Mouse (Mus musculus) small intestine, adult 2 months (tissue): ENCODE data around the gene Alkbh3. TPM values are rescaled to one million over a fixed set of nuclear protein-coding genes. Genes with fewer than 3 reads are reported as not detected.

Source experiments
- H3K27ac ChIP-seq: fragments of 200-500 bp; 2 replicates; pipeline ENCODE4 v1.5.1; 2012; ENCODE audit warnings: low read depth, low read length, control low read depth, inconsistent platforms; ENCODE audit not compliant: insufficient read depth
- H3K27me3 ChIP-seq: fragments of 200-500 bp; 2 replicates; pipeline ENCODE4 v1.6.1; 2012; ENCODE audit warnings: mild to moderate bottlenecking, moderate library complexity, low read length, inconsistent platforms; ENCODE audit not compliant: control insufficient read depth, insufficient read depth
- H3K36me3 ChIP-seq: fragments of 200-500 bp; 2 replicates; pipeline ENCODE4 v1.6.1; 2012; ENCODE audit warnings: mild to moderate bottlenecking, low read length, control low read depth, inconsistent platforms; ENCODE audit not compliant: control insufficient read depth, insufficient read depth
- H3K4me1 ChIP-seq: fragments of 200-500 bp; 2 replicates; pipeline ENCODE4 v1.6.1; 2012; ENCODE audit warnings: low read length, inconsistent platforms, mixed read lengths; ENCODE audit not compliant: control insufficient read depth, insufficient read depth, insufficient read length
- H3K4me3 ChIP-seq: fragments of 200-500 bp; 2 replicates; pipeline ENCODE4 v1.5.1; 2012; ENCODE audit warnings: low read depth, mild to moderate bottlenecking, control low read depth, inconsistent platforms, low read length, moderate library complexity
- CTCF ChIP-seq: fragments of 200-500 bp; IDR thresholded peaks from 2 replicates; pipeline ENCODE4 v1.5.1; 2012; ENCODE audit warnings: low read depth, mild to moderate bottlenecking, control low read depth, inconsistent platforms, low read length, moderate library complexity, mixed read lengths; ENCODE audit not compliant: insufficient replicate concordance, insufficient read length; ENCODE audit errors: extremely low read depth
- POLR2A ChIP-seq: fragments of 200-500 bp; IDR thresholded peaks from 2 replicates; pipeline ENCODE4 v1.6.1; 2012; ENCODE audit warnings: low read depth, mild to moderate bottlenecking, control low read depth, inconsistent platforms, low read length, moderate library complexity
- WGBS: fragments of 180-500 bp; shearing (Covaris S2); methylation state at CpG from one replicate; pipeline ENCODE4 v1.1.7; 2018; 5-methylcytosine and 5-hydroxymethylcytosine counted together
- polyA plus RNA-seq: library from polyadenylated mRNA; depleted of rRNA; stranded (reverse); fragments of >200 nt; gene quantifications from 2 replicates; pipeline ENCODE4 v1.2.3, GENCODE M21; 2012; rRNA removed

Alkbh3 gene
- polyA plus RNA-seq, 1 experiment: 28.2 TPM

DNA sequence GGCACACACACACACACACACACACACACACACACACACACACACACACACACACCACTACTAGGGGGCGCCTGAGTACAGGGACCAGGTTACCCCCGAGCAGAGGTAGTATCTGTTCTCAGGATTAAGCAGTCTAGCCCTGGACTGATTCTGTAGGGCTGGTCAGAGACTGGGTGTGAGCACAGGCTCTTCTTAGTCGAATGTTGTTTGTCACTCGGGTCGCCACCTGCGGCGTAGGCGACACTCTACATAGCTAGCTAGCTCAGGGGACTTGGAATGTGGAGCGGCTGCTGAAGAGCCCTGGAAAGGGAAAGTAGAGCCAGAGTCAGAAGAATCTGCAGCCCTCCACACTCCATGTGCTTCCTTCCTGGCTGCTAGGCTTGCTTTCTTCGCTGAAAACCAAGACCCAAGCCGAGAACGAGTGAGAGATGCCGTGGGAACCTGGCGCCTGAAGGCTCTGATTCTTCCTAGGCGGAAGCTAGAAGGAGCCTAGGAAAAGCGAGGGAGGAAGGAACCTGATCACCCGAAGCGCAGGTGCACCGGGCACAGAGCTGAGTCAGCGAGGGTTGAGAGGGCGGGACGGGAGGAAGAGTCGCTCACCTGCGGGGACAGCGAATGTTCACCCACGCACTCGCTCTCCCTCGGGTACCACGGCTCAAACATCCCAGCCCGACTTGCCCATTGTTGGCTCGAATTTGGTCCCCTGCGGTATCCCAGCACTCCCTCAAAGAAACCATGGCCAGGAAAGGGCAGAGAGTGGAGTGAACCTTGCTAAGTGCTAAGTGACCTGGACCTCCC lies 55.6 kb downstream of the Alkbh3 start:
- Histone ChIP-seq H3K27me3 (peaks cover 22% of the 10 kb centered on the region), H3K4me1 (peaks cover 5% of the 10 kb centered on the region; the same call in 1 of the 2 replicates), H3K4me3 (peak overlapping the region; percentile 63), H3K27ac (no peak overlapping the region), H3K36me3 (no peaks in the 10 kb centered on the region)
- under 1% methylated on average over 32 of the region's 32 CpGs for WGBS
- TF ChIP-seq POLR2A: no peak
- no peak for TF ChIP-seq CTCF

DNA sequence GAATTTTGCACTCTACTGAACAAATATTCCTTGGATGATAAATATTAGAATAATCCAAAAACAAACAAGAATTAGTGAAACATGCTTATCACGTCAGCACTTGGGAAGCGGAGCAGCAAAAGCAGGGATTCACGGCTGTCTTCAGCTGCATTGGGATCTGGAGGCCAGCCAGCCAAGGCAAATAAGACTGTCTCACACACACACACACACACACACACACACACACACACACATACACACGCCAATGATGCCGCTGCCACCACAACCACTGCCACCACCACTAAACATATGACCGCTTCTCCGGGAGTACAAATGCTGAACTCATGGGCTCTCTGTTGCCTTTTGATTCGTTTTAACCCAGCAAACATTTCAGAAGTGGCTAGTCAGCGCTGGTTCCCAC lies 56.9 kb downstream of the Alkbh3 start:
- H3K4me3 ChIP-seq: peak overlapping the region; percentile 18; the same call in 1 of the 2 replicates
- H3K27ac ChIP-seq: 0 out of 2 replicates have a peak overlapping the region, but pooled peaks have one; percentile 5
- TF ChIP-seq CTCF (no peak), POLR2A (no peak)
- peaks cover 22% of the 10 kb centered on the region for H3K27me3 ChIP-seq
- no peaks in the 10 kb centered on the region for H3K36me3 ChIP-seq
- 62% methylated on average over 9 of the region's 9 CpGs for WGBS
- H3K4me1 ChIP-seq: peaks cover 5% of the 10 kb centered on the region; the same call in 1 of the 2 replicates

DNA sequence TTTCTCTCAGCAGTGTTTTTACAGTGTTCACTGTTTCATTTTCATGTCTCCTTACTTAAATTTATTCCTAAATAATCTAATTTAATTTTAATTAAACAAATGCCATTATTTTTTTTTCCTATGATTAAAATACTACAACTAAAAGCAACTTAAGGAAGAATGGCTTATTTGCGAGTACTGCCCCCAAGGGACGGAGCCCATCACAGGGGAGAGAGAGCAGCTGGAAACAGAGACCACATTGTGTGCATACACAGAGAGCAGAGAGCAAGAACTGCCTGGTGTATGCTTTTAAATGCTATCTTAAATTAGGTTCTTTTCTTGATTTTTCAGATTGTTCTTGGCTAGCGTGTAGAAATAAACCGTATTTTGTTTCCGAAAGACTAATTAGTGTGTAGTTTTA lies 63.6 kb downstream of the Alkbh3 start:
- WGBS: 70% methylated on average over 5 of the region's 5 CpGs
- no peaks in the 10 kb centered on the region for H3K36me3 ChIP-seq
- no peaks in the 10 kb centered on the region for H3K27me3 ChIP-seq
- no peaks in the 10 kb centered on the region for H3K4me1 ChIP-seq
- H3K27ac ChIP-seq: no peak overlapping the region
- no peak overlapping the region for H3K4me3 ChIP-seq
- TF ChIP-seq CTCF: no peak
- no peak for TF ChIP-seq POLR2A

DNA sequence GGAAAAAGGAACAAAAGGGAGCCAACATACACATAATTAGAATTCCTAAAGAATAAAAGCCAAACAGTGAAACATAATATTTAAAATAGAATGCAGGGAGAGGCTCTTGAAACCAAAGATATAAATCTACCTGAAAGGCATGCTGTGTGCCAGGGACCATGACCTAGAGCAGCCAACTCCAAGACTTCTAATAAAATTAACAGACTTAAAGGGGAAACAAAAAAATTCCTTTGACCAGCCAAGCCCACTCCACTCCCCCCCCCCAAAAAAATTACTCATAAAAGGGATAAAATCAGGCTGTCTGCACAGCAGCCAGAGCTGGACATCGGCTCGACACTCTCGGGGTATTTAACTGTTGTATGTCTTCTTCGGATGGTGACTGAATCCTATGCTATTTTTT lies 65.8 kb downstream of the Alkbh3 start:
- Histone ChIP-seq H3K27ac (no peak overlapping the region), H3K36me3 (no peaks in the 10 kb centered on the region), H3K4me3 (no peak overlapping the region), H3K27me3 (no peaks in the 10 kb centered on the region), H3K4me1 (no peaks in the 10 kb centered on the region)
- WGBS: 88% methylated on average over 4 of the region's 4 CpGs
- TF ChIP-seq CTCF (no peak), POLR2A (no peak)

DNA sequence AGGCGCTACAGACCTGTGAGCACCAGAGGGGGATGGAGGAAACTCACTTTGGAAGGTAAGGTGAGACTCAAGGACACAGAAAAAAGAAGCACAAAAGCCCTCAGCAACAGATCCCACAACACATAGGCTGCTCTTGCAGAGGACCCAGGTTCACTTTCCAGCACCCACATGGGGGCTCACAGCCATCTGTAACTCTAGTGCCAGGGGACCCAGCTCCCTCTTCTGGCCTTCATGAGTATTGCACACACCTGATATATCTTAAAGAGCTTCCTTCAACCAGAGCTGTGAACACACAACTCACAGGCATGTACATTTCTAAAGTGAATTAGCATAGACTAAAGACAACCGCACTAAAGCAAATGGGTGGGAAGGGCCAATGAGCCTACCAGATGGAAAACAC lies 66.5 kb downstream of the Alkbh3 start:
- no peak overlapping the region for H3K27ac ChIP-seq
- TF ChIP-seq POLR2A (no peak), CTCF (no peak)
- 87% methylated on average over 2 of the region's 2 CpGs for WGBS
- no peaks in the 10 kb centered on the region for H3K36me3 ChIP-seq
- H3K4me1 ChIP-seq: no peaks in the 10 kb centered on the region
- H3K27me3 ChIP-seq: no peaks in the 10 kb centered on the region
- no peak overlapping the region for H3K4me3 ChIP-seq

DNA sequence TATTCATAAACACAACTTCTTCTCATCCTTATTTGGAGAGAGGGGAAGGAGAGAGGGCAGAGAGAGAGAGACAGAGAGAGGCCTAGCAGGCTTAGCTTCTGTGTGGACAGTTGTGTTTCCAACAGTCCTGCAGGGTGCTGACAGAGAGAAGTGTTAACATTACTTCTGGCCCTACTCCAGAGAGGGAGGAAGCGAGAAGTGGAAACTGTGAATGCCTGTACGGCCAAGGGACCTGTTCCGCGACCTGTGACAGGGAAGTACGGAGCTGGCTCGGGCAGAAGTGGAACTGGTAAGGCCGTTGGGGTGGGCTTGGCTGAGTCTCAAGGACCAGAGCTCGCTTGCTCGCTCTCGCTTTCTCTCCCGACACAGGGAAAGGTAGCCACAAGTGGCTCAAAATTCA lies 68.9 kb downstream of the Alkbh3 start:
- H3K36me3 ChIP-seq: no peaks in the 10 kb centered on the region
- H3K4me3 ChIP-seq: no peak overlapping the region
- H3K4me1 ChIP-seq: no peaks in the 10 kb centered on the region
- no peaks in the 10 kb centered on the region for H3K27me3 ChIP-seq
- WGBS: 60% methylated on average over 11 of the region's 11 CpGs
- TF ChIP-seq CTCF (no peak), POLR2A (no peak)
- no peak overlapping the region; the same call in 1 of the 2 replicates for H3K27ac ChIP-seq

DNA sequence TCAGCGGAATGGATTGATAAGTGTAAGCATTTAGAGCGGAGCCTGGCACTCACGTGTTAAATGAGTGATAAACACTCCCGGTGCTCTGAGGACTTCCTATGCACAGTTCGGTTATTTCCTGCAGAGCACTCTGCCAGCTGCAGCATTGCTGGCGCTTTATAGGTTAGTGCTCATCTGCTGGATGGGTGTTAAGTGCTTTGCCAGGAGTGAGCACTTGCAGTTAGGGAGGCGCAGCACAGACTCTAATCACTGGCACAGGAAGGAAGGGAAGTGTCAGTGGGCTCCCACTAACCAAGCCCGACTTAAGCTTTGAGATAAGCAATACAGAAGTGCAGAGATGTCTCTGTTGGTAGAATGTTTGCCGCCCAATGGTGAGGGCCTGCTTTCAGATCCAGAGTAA lies 72.1 kb downstream of the Alkbh3 start:
- Histone ChIP-seq H3K4me3 (no peak overlapping the region), H3K36me3 (no peaks in the 10 kb centered on the region), H3K4me1 (no peaks in the 10 kb centered on the region), H3K27ac (no peak overlapping the region), H3K27me3 (no peaks in the 10 kb centered on the region)
- 43% methylated on average over 9 of the region's 9 CpGs for WGBS
- TF ChIP-seq POLR2A: no peak
- TF ChIP-seq CTCF: no peak

Other genes starting within 250 kb of the Alkbh3 start
- 15.7 and 28.6 TPM in 2 replicates for gene Ext2, start 188.2 kb downstream of the Alkbh3 start, polyA plus RNA-seq
- gene Accs, start 160.9 kb downstream of the Alkbh3 start, polyA plus RNA-seq: 4.6 and 6.2 TPM in 2 replicates
- not detected in 2 replicates for gene Accsl, start 141.7 kb downstream of the Alkbh3 start, polyA plus RNA-seq
- gene Gm13889, start 53.6 kb downstream of the Alkbh3 start, polyA plus RNA-seq: 49.5 and 51.3 TPM in 2 replicates
- 0.42 and 1.2 TPM in 2 replicates for gene Gm27027, start 14.5 kb downstream of the Alkbh3 start, polyA plus RNA-seq
- 6.5 and 11.6 TPM in 2 replicates for gene Hsd17b12, start 147.2 kb upstream of the Alkbh3 start, polyA plus RNA-seq